8 mouse cellular contexts compared by ENCODE assay signal in genomic region chr10:20149835-20150355, GRCm38 (mm10). TPM values are rescaled to one million over a fixed set of nuclear protein-coding genes. Genes with fewer than 3 reads are reported as not detected.
DNase-seq lines count a peak whose midpoint lies in the region; ATAC-seq and TF ChIP-seq lines count a peak whose summit lies in the region.

No protein-coding gene starts in this region.

- H3K4me3 ChIP-seq in heart, postnatal 0 days (ENCODE audit: low read depth, low read length) = peak overlapping the region; percentile 95
- H3K4me3 ChIP-seq in liver, embryonic 15.5 days (replicated peaks) = peak overlapping the region; percentile 71
- peak overlapping the region; percentile 78 for H3K4me3 ChIP-seq in stomach, embryonic 16.5 days (replicated peaks; ENCODE audit: low read length)

- no peaks in the 10 kb centered on the region for H3K36me3 ChIP-seq in heart, postnatal 0 days (replicated peaks; ENCODE audit: control insufficient read depth, insufficient read depth, low read length)
- no peaks in the 10 kb centered on the region for H3K36me3 ChIP-seq in liver, embryonic 15.5 days (replicated peaks)
- H3K36me3 ChIP-seq in stomach, embryonic 16.5 days (ENCODE audit: control insufficient read depth, insufficient read depth, low read length) = no peaks in the 10 kb centered on the region

- peak overlapping the region; percentile 90 for H3K9ac ChIP-seq in heart, postnatal 0 days (replicated peaks; ENCODE audit: low read depth, low read length)
- peak overlapping the region; percentile 64; the same call in 1 of the 2 replicates for H3K9ac ChIP-seq in liver, embryonic 15.5 days
- H3K9ac ChIP-seq in stomach, embryonic 16.5 days (ENCODE audit: low read length) = peak overlapping the region; percentile 92

- TF ChIP-seq EP300 in heart, postnatal 0 days (IDR thresholded peaks at IDR 0.05; ENCODE audit: low read depth) = no peak

- H3K4me2 ChIP-seq in heart, postnatal 0 days (ENCODE audit: low read depth, low read length) = peak overlapping the region; percentile 99
- H3K4me2 ChIP-seq in liver, embryonic 15.5 days = peak overlapping the region; percentile 94
- H3K4me2 ChIP-seq in stomach, embryonic 16.5 days (ENCODE audit: low read depth, low read length) = peak overlapping the region; percentile 87

- no peak for TF ChIP-seq POLR2A in brain, embryonic 14.5 days (IDR thresholded peaks at IDR 0.05; ENCODE audit: borderline replicate concordance, extremely low read depth, insufficient read depth, insufficient read length, poor library complexity, severe bottlenecking)

- ATAC-seq in heart, postnatal 0 days (ENCODE audit: insufficient read depth, low read depth) = no peak
- no peak for ATAC-seq in liver, embryonic 15.5 days (ENCODE audit: insufficient read depth)
- ATAC-seq in stomach, embryonic 16.5 days (ENCODE audit: insufficient read depth, low FRiP score) = no peak

- DNase-seq in kidney, adult 9 months = peak; percentile 50
- DNase-seq in kidney, postnatal 25 days = no peak
- DNase-seq in brain, embryonic 14.5 days (ENCODE audit: low read depth) = peak; percentile 48
- no peak for DNase-seq in heart, postnatal 0 days (ENCODE audit: low spot score)
- no peak for DNase-seq in adrenal gland, postnatal 10 days
- DNase-seq in right cerebral cortex, postnatal 25 days = no peak

- no peaks in the 10 kb centered on the region for H3K4me1 ChIP-seq in heart, postnatal 0 days (ENCODE audit: control insufficient read depth, insufficient read depth)
- peaks cover 24% of the 10 kb centered on the region for H3K4me1 ChIP-seq in liver, embryonic 15.5 days (replicated peaks)
- 0 out of 2 replicates have a peak, but pooled peaks cover 10% of the 10 kb centered on the region for H3K4me1 ChIP-seq in stomach, embryonic 16.5 days (ENCODE audit: control insufficient read depth, insufficient read depth, low read length)

- peaks cover 13% of the 10 kb centered on the region for H3K27me3 ChIP-seq in heart, postnatal 0 days (ENCODE audit: control insufficient read depth, insufficient read depth, low read length)
- peaks cover 46% of the 10 kb centered on the region for H3K27me3 ChIP-seq in liver, embryonic 15.5 days
- H3K27me3 ChIP-seq in stomach, embryonic 16.5 days (ENCODE audit: control insufficient read depth, insufficient read depth, low read length) = peaks cover 14% of the 10 kb centered on the region

- no peak for TF ChIP-seq CTCF in brain, embryonic 14.5 days (IDR thresholded peaks at IDR 0.05; ENCODE audit: borderline replicate concordance, extremely low read depth, insufficient read depth, insufficient read length)
- TF ChIP-seq CTCF in heart, postnatal 0 days (IDR thresholded peaks at IDR 0.05; ENCODE audit: low read depth) = no peak

- H3K9me3 ChIP-seq in heart, postnatal 0 days (replicated peaks; ENCODE audit: control insufficient read depth, low read length) = no peaks in the 10 kb centered on the region
- no peaks in the 10 kb centered on the region for H3K9me3 ChIP-seq in liver, embryonic 15.5 days (replicated peaks)
- H3K9me3 ChIP-seq in stomach, embryonic 16.5 days (replicated peaks; ENCODE audit: control insufficient read depth, low read length) = no peaks in the 10 kb centered on the region

- WGBS in heart, postnatal 0 days = 6% methylated on average over 13 of the region's 13 CpGs
- 3% methylated on average over 13 of the region's 13 CpGs for WGBS in liver, embryonic 15.5 days (ENCODE audit: insufficient replicate concordance)
- 6% methylated on average over 13 of the region's 13 CpGs for WGBS in stomach, embryonic 16.5 days

- peak overlapping the region; percentile 70; the same call in 1 of the 2 replicates for H3K27ac ChIP-seq in heart, postnatal 0 days (ENCODE audit: low read depth)
- no peak overlapping the region for H3K27ac ChIP-seq in liver, embryonic 15.5 days (replicated peaks)
- H3K27ac ChIP-seq in stomach, embryonic 16.5 days (ENCODE audit: low read length) = no peak overlapping the region; the same call in 1 of the 2 replicates

RNA-seq across cellular contexts. Expression of gene Map7, which starts 1.6 kb away (rescaled TPM):
- 3.2 and 6.7 TPM in 2 replicates for polyA plus RNA-seq in brain, embryonic 14.5 days (2012; rRNA removed)
- 5.9 and 22.5 TPM in 2 replicates for total RNA-seq in heart, postnatal 0 days (2014; rRNA removed; ENCODE audit: low replicate concordance)
- polyA plus RNA-seq in heart, postnatal 0 days (2015; fragmentation: Nextera tagmentation; extraction: Ambion mirVana) = 7.0 and 7.5 TPM in 2 replicates
- polyA plus RNA-seq in liver, embryonic 15.5 days (2015; fragmentation: Nextera tagmentation; extraction: Ambion mirVana) = 3.7 and 4.2 TPM in 2 replicates
- polyA plus RNA-seq in stomach, embryonic 16.5 days (2015; fragmentation: Nextera tagmentation; extraction: Ambion mirVana) = 19.4 and 20.2 TPM in 2 replicates
- 10 to 100 TPM; 15.9 to 18.7 TPM for total RNA-seq in adrenal gland, postnatal 10 days (2021)

Comparison
In these comparisons a context has a peak if more than half of its experiments do, and no peak if none do; other contexts are left out.
1. DNase-seq: peak in kidney, adult 9 months (single experiment) and brain, embryonic 14.5 days (single experiment); none in kidney, postnatal 25 days (0 of 2), heart, postnatal 0 days (single experiment), adrenal gland, postnatal 10 days (single experiment) and right cerebral cortex, postnatal 25 days (single experiment).
2. Peak in every context shown above with its lines, with median percentiles within 50 percentile points of each other: H3K4me2 ChIP-seq, H3K4me3 ChIP-seq and H3K9ac ChIP-seq.